Mouse (Mus musculus): ENCODE results near the gene Wasf1.

Gene Wasf1

DNA sequence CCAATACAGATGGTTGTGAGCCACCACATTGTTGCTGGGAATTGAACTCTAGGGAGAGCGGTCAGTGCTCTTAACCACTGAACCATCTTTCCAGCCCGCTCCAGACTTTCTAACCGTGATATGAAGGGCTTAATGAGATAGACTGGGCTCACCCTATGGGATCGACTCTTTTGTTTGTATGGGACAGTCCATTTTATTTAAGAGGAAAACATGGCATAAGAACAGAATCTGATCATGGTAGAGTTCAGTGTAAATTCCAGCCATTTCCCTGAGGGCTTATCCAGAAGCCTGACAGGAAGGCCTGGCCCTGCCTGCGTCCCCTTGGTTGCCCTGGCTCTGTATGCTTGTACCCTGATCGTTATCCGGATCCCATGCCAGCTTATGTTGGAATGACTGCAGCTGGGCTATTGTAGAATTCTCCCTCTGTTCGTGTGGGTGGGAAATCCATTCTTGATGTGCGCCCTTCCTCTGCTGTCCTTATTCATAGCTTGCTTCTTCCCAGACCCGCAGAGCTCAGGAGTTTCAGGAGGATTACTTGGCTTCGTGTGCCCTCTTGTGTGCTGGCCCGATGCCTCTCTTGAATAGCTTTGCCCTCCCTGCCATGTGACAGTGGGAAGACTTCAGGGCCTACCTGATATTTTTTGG is 87.4 kb downstream of the Wasf1 start:
- no peak for DNase-seq (ENCODE audit: extremely low spot score, low read depth, low spot score)

DNA sequence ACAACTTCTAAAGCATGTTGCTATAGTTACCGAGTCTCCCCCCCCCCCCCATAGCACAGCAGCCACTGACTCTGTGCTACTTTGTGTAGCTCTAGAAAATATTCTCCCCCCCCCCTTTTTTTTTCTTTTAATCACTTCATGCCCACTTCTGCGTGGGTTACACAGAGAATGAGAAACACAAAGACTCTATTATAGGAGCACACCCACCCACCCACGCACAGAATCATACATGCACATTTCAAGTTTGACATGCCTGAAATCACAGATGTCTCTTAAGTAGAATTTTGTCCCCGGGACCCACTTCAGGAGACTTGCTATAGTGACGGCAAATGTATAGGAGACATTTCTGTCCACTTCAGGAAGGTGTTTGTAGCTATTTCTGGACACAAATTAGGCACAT is 88.0 kb downstream of the Wasf1 start:
- no peak for DNase-seq (ENCODE audit: extremely low spot score, low read depth, low spot score)

DNA sequence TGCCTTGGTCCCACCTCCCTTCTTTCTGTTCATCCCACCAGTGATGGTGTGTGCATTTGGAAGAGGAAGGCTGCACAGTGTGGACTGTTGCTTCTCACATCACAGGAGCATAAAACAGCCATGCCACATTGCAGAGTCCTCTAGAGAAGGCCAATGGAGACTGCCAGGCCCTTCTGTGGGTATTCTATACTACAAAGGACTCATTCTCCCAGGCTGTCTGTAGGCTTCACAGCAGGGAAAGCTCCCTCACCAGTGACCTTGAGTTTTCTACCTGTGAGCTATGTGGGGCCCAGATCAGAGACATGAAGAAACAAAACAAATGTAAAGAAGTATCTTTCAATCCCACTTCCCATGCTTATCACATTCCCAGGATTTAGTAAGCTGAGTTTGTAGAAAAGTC is 100.5 kb downstream of the Wasf1 start:
- DNase-seq (ENCODE audit: extremely low spot score, low read depth, low spot score) = no peak

DNA sequence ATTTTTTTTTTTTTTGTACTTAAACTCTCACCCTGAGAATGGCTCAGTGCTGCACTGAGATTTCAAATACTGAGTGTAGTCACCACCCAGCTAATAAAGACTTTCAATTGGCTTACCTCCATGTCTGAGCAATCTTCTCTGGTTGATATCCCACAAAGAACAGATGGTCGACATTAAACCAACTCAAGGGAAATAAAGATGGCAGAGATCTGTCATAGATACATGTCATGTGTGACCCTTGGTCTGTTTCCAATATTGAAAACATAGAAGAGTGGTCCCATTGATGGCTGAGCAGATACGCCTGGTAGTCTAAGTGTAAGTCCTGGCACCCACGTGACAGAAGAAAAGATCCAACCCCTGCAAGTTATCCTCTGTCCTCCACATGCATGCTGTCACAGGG is 101.3 kb downstream of the Wasf1 start:
- DNase-seq (ENCODE audit: extremely low spot score, low read depth, low spot score) = no peak

DNA sequence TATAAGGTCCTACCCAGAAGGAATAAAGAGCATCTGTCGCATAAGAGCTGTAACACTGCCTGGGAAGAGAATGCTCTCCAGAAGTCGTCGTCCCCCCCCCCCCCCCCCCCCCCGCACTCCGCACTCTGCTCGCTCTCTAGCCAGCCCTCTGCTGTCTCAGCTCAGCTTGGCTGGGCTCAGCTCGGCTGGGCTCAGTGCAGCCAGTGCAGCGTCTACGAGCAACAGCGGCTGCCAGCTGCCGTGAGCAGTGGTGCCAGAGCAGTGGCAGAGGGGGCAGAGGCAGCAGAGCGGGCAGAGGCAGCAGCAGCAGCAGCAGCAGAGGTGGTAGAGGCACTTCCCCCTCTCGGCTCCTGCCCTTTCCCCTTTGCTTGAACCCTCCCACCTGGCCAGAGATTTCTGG is 102.1 kb downstream of the Wasf1 start:
- no peak for DNase-seq (ENCODE audit: extremely low spot score, low read depth, low spot score)

Data from hindlimb bud, embryonic 11.5 days (tissue).